Mouse (Mus musculus) heart, adult 2 months (tissue): ENCODE results near the gene Pdyn.

ENCODE experiments used
- CTCF ChIP-seq: fragments of 200-600 bp; IDR thresholded peaks from 2 replicates; pipeline ENCODE4 v1.8.1; 2022; ENCODE audit warnings: antibody characterized with exemption, mild to moderate bottlenecking, moderate library complexity
- POLR2A ChIP-seq: fragments of 200-500 bp; IDR thresholded peaks from 2 replicates; pipeline ENCODE4 v1.6.1; 2011; ENCODE audit warnings: mild to moderate bottlenecking, low read depth, low read length, control low read depth; ENCODE audit not compliant: insufficient read depth

GRCm38 (mm10) chr2:129734031-129734430 is 34.4 kb upstream of the Pdyn start:
- no peak for TF ChIP-seq CTCF
- no peak for TF ChIP-seq POLR2A
